Mouse (Mus musculus): ENCODE data around the gene Ppm1h. TPM values are rescaled to one million over a fixed set of nuclear protein-coding genes. Genes with fewer than 3 reads are reported as not detected.
A peak's percentile ranks its signal among the peaks of the same experiment; 100 is the strongest.

The Ppm1h gene
- polyA plus RNA-seq, 1 experiment from 2014 or later, result 5.8 TPM

DNA sequence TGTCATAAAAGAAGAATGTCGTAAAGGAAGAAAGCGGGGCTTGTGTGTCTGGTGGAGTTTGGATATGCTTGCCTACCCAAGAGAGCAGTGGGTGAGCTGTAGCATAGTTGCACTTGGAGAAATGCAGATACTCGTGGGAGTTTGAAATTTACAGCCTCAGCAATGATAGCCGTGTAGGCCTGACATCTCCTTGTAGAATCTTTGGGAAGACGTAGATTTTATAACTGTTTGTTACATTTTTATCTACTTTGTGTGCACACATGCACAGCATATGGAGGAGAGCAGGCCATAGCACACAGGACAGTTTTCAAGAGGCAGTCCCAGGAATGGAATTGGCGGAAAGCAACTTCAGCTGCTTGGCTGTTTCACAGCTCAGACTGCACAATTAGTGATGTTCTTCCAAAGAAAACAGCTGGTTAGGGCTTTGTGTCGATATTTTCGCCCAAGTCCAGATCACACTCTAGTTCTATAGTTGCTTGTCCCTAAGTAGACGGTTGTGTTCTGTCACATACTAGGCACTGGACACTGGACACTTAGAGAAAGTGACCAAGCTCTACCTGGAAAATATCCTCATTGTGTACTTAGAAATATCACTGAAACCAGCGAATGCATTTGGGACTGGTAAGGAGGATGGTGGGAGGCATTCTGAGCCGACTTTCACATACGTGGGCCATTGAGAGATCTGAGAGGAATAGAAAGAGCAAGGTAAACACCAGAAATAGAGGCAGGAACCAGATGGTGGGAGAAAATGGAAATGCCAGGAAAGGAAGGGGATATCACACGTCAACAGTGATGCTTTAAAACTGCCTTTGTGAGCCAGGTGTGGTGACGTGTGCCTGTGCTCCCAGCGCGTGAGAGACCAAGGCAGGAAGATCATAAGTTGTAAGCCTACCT, 173.0 kb downstream of the Ppm1h start:
- H3K4me1 ChIP-seq (replicated peaks), result peaks cover 18% of the 10 kb centered on the region; the same call in 1 of the 2 replicates
- WGBS, result 92% methylated on average over 16 of the region's 16 CpGs
- no peaks in the 10 kb centered on the region for H3K9me3 ChIP-seq
- no peak for DNase-seq (ENCODE audit: low spot score)
- no peaks in the 10 kb centered on the region for H3K36me3 ChIP-seq
- no peaks in the 10 kb centered on the region for H3K27me3 ChIP-seq (ENCODE audit: insufficient read depth, poor library complexity, severe bottlenecking)
- no peak overlapping the region for H3K27ac ChIP-seq
- H3K4me3 ChIP-seq, result no peak overlapping the region

DNA sequence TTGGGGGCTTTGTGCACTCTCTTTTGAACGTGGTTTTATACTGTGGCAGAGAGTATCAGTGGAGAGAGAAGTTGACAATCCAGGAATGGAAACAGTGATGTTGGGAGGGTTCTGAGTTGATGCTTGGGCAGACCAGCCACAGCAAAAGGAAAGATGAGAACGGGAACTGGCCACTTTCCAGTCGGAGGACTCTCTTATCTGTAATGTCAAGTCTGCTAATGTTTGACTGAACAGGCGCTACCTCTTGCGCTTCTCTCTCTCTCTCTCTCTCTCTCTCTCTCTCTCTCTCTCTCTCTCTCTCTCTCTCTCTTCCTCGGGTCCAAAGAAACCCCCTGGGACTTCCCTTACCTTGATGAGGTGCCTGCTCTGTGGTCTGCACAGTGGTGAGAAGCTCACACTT, 176.0 kb downstream of the Ppm1h start:
- Histone ChIP-seq H3K27ac (no peak overlapping the region), H3K27me3 (ENCODE audit: insufficient read depth, poor library complexity, severe bottlenecking) (no peaks in the 10 kb centered on the region), H3K36me3 (no peaks in the 10 kb centered on the region), H3K4me1 (replicated peaks) (peaks cover 26% of the 10 kb centered on the region), H3K4me3 (no peak overlapping the region), H3K9me3 (no peaks in the 10 kb centered on the region)
- 86% methylated on average over 6 of the region's 6 CpGs for WGBS
- no peak for DNase-seq (ENCODE audit: low spot score)

DNA sequence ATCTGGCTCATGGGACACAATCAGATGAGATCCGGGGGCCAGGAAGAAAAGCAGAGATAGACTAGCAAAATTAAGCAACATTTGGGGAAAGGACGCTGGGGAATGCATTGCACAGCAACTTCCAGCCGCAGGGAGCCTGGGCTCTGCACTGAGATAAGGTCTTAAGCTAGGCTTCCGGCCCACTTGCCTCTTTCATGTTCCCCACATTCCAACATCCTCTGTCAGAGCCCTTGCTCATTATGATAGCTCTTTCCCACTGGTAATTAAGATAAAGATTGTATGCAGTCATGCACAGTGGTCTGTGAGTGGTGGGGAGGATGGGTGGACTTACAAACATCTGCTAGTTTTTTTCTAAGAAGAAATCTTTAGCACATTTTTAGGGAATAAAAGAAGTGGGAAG, 176.6 kb downstream of the Ppm1h start:
- no peaks in the 10 kb centered on the region for H3K9me3 ChIP-seq
- no peaks in the 10 kb centered on the region for H3K36me3 ChIP-seq
- 69% methylated on average over 4 of the region's 4 CpGs for WGBS

DNA sequence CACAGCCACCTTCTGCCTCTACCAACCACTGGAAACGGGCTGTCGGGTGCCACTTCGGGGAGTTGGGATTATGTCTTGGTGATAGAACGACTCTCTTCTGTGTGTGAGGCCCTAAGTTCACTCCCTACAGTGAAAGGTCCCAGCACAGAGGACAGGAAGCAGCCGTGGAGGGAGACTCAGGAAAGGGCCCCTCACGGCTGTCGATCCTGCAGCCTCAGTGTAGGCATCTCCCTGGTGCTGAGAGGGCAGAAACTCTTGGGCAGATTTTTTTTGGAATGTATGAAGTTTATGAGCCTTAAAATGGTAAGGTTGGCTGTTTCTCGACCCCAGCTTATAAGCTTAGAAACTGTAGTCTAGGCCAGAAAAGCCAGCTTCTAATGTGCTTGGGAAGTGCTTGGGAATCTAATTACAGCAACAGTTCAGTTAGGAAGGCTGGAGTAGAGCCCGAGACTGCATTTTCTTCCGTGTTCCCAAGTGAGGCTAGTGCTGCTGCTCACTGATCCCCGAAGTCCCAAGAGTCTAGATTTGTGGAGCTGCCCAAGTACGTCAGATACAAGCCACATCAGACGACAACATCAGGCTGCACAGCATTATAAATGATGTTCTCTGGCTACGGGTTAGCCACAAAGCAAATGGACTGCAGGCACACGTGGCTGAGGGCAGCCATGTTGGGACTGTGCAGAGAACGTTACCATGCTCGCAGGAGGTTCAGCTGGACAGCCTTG, 177.6 kb downstream of the Ppm1h start:
- Histone ChIP-seq H3K27me3 (ENCODE audit: insufficient read depth, poor library complexity, severe bottlenecking) (no peaks in the 10 kb centered on the region), H3K27ac (no peak overlapping the region), H3K4me3 (no peak overlapping the region), H3K9me3 (no peaks in the 10 kb centered on the region), H3K36me3 (no peaks in the 10 kb centered on the region), H3K4me1 (replicated peaks) (peaks cover 34% of the 10 kb centered on the region)
- WGBS, result 83% methylated on average over 17 of the region's 17 CpGs
- DNase-seq (ENCODE audit: low spot score), result no peak

More for the DNA sequence above, 176.6 kb downstream of the Ppm1h start:
- no peak overlapping the region for H3K27ac ChIP-seq
- no peaks in the 10 kb centered on the region for H3K27me3 ChIP-seq (ENCODE audit: insufficient read depth, poor library complexity, severe bottlenecking)
- H3K4me1 ChIP-seq (replicated peaks), result peaks cover 31% of the 10 kb centered on the region
- DNase-seq (ENCODE audit: low spot score), result no peak
- H3K4me3 ChIP-seq, result no peak overlapping the region

DNA sequence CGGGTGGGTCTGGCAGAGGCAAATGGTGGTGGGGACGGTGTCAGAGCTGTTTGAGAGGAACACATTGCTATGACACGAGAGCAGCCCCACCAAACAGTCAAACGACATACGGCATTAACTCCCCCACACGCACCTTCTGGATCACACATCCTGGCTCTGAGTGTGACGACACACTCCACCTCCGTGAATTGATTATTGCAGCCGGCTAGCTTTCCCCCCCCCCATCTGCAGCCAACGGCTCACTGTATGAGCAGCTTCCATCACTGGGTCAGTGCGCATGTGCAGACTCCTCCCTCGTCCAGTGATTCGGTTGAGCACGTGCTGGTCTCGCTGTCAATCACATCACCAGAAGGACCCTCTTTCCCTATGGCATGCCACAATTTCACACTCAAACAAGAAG, 178.6 kb downstream of the Ppm1h start:
- 93% methylated on average over 15 of the region's 15 CpGs for WGBS
- H3K36me3 ChIP-seq, result no peaks in the 10 kb centered on the region

DNA sequence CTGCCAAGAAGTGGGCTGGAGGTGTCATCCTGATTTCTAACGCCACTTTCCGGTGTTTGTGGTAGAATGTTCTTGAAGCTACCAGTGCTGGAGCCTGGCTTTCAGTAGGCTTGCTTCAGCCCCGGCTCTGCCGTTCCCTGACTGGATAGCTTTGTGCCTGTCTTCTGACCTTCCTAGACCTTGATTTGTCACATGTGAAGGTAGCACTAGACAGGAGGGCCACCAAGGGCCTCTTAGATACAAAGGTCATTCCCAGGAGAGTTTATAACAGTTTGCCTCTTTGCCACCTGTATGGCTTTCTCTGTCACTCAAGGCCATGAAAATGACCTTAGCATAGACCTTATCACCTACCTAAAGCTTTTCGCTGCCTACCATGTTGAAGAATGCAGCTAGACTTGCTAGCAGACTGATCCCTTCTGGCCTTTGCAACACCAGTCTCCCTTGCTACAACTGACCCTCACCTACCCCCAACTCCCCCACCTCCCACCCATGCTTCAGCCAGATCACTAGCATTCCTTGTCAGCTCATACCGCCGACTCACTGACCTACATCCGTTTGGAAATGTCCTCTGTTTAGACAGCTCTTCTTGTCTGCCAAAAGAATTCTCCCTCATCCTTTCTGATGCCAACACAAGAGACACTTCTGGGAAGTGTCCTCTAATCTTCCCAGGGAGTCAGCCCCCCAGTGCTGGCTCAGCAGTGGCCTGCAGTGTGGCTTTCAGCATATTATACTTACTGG, 180.5 kb downstream of the Ppm1h start:
- Histone ChIP-seq H3K4me3 (no peak overlapping the region), H3K27ac (0 out of 2 replicates have a peak overlapping the region, but pooled peaks have one; percentile 67), H3K9me3 (no peaks in the 10 kb centered on the region), H3K27me3 (ENCODE audit: insufficient read depth, poor library complexity, severe bottlenecking) (no peaks in the 10 kb centered on the region), H3K4me1 (replicated peaks) (peaks cover 41% of the 10 kb centered on the region), H3K36me3 (no peaks in the 10 kb centered on the region)
- 79% methylated on average over 8 of the region's 8 CpGs for WGBS
- no peak for DNase-seq (ENCODE audit: low spot score)

More for the DNA sequence above, 178.6 kb downstream of the Ppm1h start:
- Histone ChIP-seq H3K9me3 (no peaks in the 10 kb centered on the region), H3K27me3 (ENCODE audit: insufficient read depth, poor library complexity, severe bottlenecking) (no peaks in the 10 kb centered on the region), H3K27ac (no peak overlapping the region), H3K4me3 (no peak overlapping the region), H3K4me1 (replicated peaks) (peaks cover 34% of the 10 kb centered on the region)
- DNase-seq (ENCODE audit: low spot score), result no peak

DNA sequence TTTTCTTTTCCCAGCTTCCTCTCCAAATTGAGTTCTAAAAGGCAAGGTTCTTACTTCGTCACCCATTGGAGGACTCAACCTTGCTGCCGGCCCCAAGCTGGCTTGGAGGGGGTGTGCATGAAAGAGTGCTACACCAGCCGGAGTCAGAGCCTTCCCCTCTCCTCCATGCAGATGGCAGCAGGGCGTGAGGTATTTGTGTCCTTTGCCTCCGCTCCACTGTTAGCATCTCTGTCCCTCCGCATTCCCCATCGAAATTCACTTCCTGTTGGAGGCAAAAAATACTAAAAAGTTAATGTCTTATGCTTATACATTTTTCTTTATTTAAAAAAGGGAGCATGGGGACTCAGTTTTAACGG, 181.1 kb downstream of the Ppm1h start:
- Histone ChIP-seq H3K27ac (peak overlapping the region; percentile 67; the same call in 1 of the 2 replicates), H3K4me3 (no peak overlapping the region), H3K27me3 (ENCODE audit: insufficient read depth, poor library complexity, severe bottlenecking) (no peaks in the 10 kb centered on the region), H3K36me3 (no peaks in the 10 kb centered on the region), H3K9me3 (no peaks in the 10 kb centered on the region), H3K4me1 (replicated peaks) (peaks cover 41% of the 10 kb centered on the region)
- no peak for DNase-seq (ENCODE audit: low spot score)
- 65% methylated on average over 8 of the region's 8 CpGs for WGBS

DNA sequence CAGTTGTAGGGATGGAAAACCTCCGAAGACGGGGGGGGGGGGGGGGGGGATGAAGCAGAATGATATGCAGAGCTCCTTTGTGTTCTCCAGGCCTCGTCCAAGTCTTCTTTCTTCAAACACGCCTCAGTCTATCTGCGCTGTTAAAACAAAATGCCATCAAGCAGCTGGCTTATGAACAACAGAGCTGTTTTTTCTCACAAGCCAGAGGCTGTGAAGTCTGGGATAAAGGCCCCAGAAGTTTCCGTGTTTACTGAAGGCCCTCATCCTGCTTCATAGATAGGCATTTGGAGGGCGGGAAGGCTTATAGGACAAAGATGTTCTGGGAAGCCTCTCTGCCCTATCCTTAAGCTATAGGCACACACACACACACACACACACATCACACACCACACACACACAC, 181.5 kb downstream of the Ppm1h start:
- no peaks in the 10 kb centered on the region for H3K9me3 ChIP-seq
- peak overlapping the region; percentile 67 for H3K27ac ChIP-seq
- no peak overlapping the region for H3K4me3 ChIP-seq
- H3K27me3 ChIP-seq (ENCODE audit: insufficient read depth, poor library complexity, severe bottlenecking), result no peaks in the 10 kb centered on the region
- WGBS, result 61% methylated on average over 7 of the region's 7 CpGs
- H3K4me1 ChIP-seq (replicated peaks), result peaks cover 37% of the 10 kb centered on the region
- no peaks in the 10 kb centered on the region for H3K36me3 ChIP-seq
- no peak for DNase-seq (ENCODE audit: low spot score)

DNA sequence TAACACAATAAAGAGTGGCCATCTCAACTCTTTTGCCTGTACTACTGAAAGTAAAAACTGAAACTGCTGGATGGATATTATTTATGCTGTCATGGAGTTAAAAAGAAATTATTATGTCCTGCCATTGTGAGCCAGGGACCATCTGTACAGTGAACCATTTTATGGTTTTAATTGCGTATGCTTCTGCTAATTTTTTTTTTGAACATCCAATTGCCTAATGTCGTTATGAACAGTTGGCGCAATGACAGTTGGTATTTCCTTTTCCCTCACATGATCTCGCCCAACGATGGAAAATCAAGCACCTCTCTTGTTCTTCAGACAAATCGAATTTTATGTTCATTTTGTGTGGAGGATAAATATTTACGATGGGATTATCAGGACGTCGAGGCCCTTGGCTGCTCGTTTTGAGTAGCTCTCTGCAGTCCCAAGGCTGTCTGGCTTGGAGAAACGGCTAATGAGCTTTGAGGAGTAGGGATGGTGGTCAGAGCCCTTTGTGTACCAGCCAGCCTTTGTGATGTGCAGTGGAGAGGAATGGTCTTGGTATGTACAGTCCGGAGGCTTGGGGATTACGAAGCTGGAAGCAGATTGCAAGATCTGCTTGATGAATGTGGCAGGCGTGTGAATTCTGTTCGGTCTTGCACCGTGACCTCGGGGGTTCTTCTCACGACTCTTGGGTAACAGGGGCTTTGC, 183.3 kb downstream of the Ppm1h start:
- H3K27ac ChIP-seq, result 0 out of 2 replicates have a peak overlapping the region, but pooled peaks have one; percentile 35
- H3K9me3 ChIP-seq, result no peaks in the 10 kb centered on the region
- DNase-seq (ENCODE audit: low spot score), result no peak
- WGBS, result 92% methylated on average over 18 of the region's 18 CpGs
- no peaks in the 10 kb centered on the region for H3K27me3 ChIP-seq (ENCODE audit: insufficient read depth, poor library complexity, severe bottlenecking)
- no peak overlapping the region for H3K4me3 ChIP-seq
- H3K4me1 ChIP-seq (replicated peaks), result peaks cover 22% of the 10 kb centered on the region
- H3K36me3 ChIP-seq, result no peaks in the 10 kb centered on the region

DNA sequence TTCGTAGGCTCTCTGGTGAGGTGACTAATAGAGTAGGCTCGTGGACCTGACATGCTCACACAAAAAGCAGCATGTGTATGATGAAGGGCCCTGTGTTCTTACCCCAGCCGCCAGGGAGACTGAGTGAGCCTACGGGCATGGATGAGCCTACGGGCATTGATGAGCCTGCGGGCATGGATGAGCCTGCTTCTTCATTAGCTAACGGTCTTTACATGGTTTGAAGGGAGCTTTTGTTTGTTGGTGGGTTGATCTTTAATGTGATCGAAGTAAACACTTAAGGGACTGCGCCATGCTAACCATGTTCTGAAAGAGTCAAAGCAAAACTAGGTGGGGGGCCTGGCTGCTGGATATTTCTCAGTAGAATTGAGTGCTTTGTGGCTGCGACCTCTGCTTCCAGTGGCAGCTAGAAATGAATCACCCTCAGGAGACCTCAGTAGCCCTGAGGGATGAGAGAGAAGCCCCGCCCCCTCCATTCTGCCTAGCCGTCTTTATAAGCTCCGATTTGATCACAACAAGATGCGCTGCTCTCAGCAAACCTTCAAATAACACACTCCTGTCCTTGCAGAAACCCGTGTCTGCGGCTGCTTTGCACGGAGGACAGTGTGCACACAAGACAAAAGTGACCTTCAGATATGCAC, 183.9 kb downstream of the Ppm1h start:
- Histone ChIP-seq H3K4me3 (no peak overlapping the region), H3K4me1 (replicated peaks) (peaks cover 22% of the 10 kb centered on the region), H3K27me3 (ENCODE audit: insufficient read depth, poor library complexity, severe bottlenecking) (no peaks in the 10 kb centered on the region), H3K9me3 (no peaks in the 10 kb centered on the region), H3K36me3 (no peaks in the 10 kb centered on the region), H3K27ac (peak overlapping the region; percentile 35; the same call in 1 of the 2 replicates)
- WGBS, result 84% methylated on average over 17 of the region's 17 CpGs
- DNase-seq (ENCODE audit: low spot score), result no peak

DNA sequence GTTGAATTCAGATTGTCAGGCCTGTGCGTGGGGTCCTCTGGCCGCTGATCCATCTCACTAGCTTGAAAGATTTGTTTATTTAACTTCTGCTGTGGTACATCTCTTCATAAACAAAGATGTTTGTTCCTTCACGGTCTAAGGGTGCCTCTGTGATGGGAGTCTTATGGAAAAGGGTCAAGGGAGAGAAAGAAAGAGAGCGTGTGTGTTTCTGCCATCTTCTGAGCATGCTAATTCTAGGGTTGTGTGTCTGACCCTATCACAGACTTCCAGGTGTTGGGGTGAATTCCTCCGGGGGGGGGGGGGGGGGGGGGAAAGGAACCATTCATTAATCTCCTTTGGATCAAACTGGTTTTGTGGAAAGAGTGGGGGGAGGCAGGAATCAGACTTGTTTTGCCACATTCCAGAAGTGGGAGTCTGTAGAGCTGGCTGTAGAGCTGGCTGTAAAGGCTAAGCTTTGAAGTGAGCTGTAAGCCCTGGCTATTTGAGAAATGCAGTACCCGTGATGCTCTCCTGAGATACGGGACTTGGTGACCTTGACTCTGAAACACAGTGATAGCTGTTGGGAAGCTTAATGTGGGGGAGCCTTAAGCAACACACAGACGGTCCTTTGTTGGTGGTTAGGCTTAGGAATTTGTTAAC, 191.4 kb downstream of the Ppm1h start:
- no peaks in the 10 kb centered on the region for H3K36me3 ChIP-seq
- H3K27me3 ChIP-seq (ENCODE audit: insufficient read depth, poor library complexity, severe bottlenecking), result no peaks in the 10 kb centered on the region
- WGBS, result 58% methylated on average over 8 of the region's 8 CpGs
- peaks cover 11% of the 10 kb centered on the region; the same call in 1 of the 2 replicates for H3K4me1 ChIP-seq (replicated peaks)
- peak overlapping the region; percentile 19; the same call in 1 of the 2 replicates for H3K27ac ChIP-seq
- no peaks in the 10 kb centered on the region for H3K9me3 ChIP-seq
- H3K4me3 ChIP-seq, result no peak overlapping the region
- no peak for DNase-seq (ENCODE audit: low spot score)
